Mouse (Mus musculus): ENCODE measurements at regions not wholly inside any gene's neighbourhood (a gene's known extent, or its start where the extent isn't known, plus 50 kb on each side); places are given as distances from the start of the nearest gene placed in this dataset.

- no peak for DNase-seq
These were observed 85.0 kb upstream of the Fbxo33 start for GRCm38 (mm10) chr12:59304522-59304921.
